Mouse (Mus musculus) left cerebral cortex, postnatal 25 days (tissue): Measurements from ENCODE around the gene Zfp956. TPM values are rescaled to one million over a fixed set of nuclear protein-coding genes. Genes with fewer than 3 reads are reported as not detected.
"Not testable (repeated sequence)": the region's sequence is repeated elsewhere in the genome, so short reads cannot be mapped to it uniquely, and the experiment has no call there.

Experiments
- DNase-seq, 2 experiments: peaks; one replicate each; pipeline ENCODE4 v3.0.0; 2022; ENCODE audit warnings: low spot score in 2 of 2, mixed read lengths in 1 of 2
- intact Hi-C: fragments of 180-260 bp; cut with DNase I; formaldehyde crosslinking; loops from one replicate; pipeline ENCODE4 v1.15.1; 2025
- total RNA-seq, 2 experiments: library from RNA; stranded (reverse); gene quantifications; 2 replicates each; pipeline ENCODE4 v1.2.3; 2021

The Zfp956 gene
- total RNA-seq, 2 experiments from 2014 or later = 19.4 to 19.7 TPM

- DNase-seq = no peak
- intact Hi-C loops = no loop called here
Measured at GRCm38 (mm10) chr6:47960685-47961421, 7.7 kb downstream of the Zfp956 start.

DNA sequence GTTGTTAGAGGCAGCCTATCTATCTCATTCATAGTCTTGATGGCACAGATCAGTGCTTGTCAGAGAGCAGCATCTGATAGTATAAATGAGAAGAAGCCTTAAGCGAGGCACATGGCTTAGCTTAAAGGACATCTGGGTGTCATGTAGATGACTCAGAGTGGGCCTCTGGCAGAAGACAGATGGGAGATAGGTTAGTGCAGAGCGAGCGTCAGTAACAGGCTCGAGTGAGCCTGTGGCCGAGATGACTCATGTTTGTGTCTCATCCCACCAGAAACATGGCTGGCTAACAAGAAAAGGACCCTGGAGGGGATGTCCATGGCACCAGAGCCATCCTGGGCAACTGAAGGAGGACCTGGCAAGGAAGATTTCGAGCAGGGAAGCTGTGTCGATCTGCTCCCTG lies 9.9 kb downstream of the Zfp956 start:
- DNase-seq = peak; percentile 18 to 69
- intact Hi-C loops = no loop called here

- DNase-seq, intact Hi-C loops: not testable (repeated sequence)
Measured at GRCm38 (mm10) chr6:47968166-47968565, 15.0 kb downstream of the Zfp956 start.

DNA sequence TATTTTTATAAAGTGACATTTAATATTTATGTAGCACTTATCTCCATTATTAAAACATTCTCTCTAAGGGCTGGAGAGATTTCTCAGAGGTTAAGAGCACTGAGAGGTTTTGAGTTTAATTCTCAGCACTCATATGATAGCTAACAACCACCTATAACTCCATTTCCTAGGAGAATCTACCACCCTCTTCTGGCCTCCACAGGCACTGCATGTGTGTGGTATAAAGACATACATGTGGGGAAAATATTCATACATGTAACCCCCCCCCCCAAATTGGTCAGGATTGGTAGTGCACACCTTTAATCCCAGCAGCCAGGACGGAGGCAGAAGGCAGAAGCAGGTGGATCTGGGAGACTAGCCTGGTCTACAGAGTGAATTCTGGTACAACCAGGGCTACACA lies 21.4 kb downstream of the Zfp956 start:
- DNase-seq = no peak
- intact Hi-C loops = no loop called here

DNA sequence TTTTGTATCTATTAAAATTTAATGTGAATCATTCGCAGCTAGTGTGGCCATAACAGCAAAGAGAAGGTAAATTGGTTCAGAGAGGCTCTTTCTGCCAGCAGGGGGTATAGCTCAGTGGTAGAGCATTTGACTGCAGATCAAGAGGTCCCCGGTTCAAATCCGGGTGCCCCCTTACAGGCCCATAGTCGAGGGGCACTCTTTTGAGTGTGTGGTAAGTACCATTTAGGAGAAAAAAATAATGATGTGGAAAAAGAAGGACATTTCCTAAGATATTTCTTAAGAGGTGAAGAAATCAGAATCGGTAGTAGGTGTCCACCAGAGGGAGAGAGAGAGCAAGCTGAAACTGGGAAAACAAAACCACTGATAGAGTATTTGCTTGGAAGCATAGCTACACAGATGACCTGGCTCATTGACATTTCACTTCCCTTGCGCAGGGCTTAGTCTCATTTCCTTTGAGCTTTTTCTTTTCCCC lies 25.7 kb downstream of the Zfp956 start:
- intact Hi-C loops = no loop called here

GRCm38 (mm10) chr6:47983936-47984335 lies 30.7 kb downstream of the Zfp956 start:
- DNase-seq = no peak
- intact Hi-C loops = no loop called here

More for the DNA sequence above, 25.7 kb downstream of the Zfp956 start:
- DNase-seq = peak; percentile 73 to 84

- intact Hi-C loops = no loop called here
- DNase-seq = no peak
Measured at GRCm38 (mm10) chr6:47995661-47996060, 42.5 kb downstream of the Zfp956 start.

- no peak for DNase-seq
- intact Hi-C loops = no loop called here
Measured at GRCm38 (mm10) chr6:48010727-48011126, 57.5 kb downstream of the Zfp956 start.

Other genes starting within 250 kb of the Zfp956 start
- gene Pdia4, start 140.0 kb upstream of the Zfp956 start, total RNA-seq = 10 to 100 TPM; 67.1 to 71.1 TPM
- 1 to 10 TPM; 4.9 to 5.0 TPM for gene Zfp786, start 122.5 kb upstream of the Zfp956 start, total RNA-seq
- gene Zfp398, start 117.7 kb upstream of the Zfp956 start, total RNA-seq = 10 to 100 TPM; 19.3 to 19.6 TPM
- gene Zfp282, start 76.2 kb upstream of the Zfp956 start, total RNA-seq = 10 to 100 TPM; 15.5 to 16.4 TPM
- gene Zfp212, start 32.9 kb upstream of the Zfp956 start, total RNA-seq = 10 to 100 TPM; 15.0 to 17.4 TPM
- gene Zfp777, start 95.5 kb downstream of the Zfp956 start, total RNA-seq = 10 to 100 TPM; 30.4 to 40.0 TPM
- gene Zfp746, start 133.2 kb downstream of the Zfp956 start, total RNA-seq = 10 to 100 TPM; 29.4 to 31.2 TPM